15 mouse cellular contexts compared by ENCODE assay signal in genomic region chr4:34659012-34659411, GRCm38 (mm10).
"Had no signal": no experiment of that assay in that cellular context is flagged by ENCODE, and none has a peak within 500 bp of the region (broad histone marks: within the 10 kb centered on the region; RNA-seq: fewer than 3 reads in every experiment).

No protein-coding gene starts in this region.

- H3K4me2 ChIP-seq: neural tube, embryonic 13.5 days; neural tube, embryonic 15.5 days; stomach, embryonic 15.5 days had no signal

- H3K4me3 ChIP-seq: neural tube, embryonic 13.5 days; neural tube, embryonic 15.5 days; stomach, embryonic 15.5 days had no signal

- DNase-seq: retina, postnatal 1 day; right cerebral cortex, adult 18-20 months; right cerebral cortex, postnatal 14 days; right cerebral cortex, postnatal 25 days; right cerebral cortex, postnatal 4 days; spleen, adult 18-20 months; thymus, adult 18-20 months; thymus, adult 2 months; thymus, postnatal 14 days; thymus, postnatal 25 days; thymus, postnatal 36 days; thymus, postnatal 4 days had no signal

- H3K4me1 ChIP-seq: neural tube, embryonic 13.5 days; neural tube, embryonic 15.5 days; stomach, embryonic 15.5 days had no signal

- H3K27ac ChIP-seq: neural tube, embryonic 13.5 days; neural tube, embryonic 15.5 days; stomach, embryonic 15.5 days had no signal

- H3K27me3 ChIP-seq: neural tube, embryonic 13.5 days; neural tube, embryonic 15.5 days; stomach, embryonic 15.5 days had no signal

- H3K9ac ChIP-seq: neural tube, embryonic 13.5 days; neural tube, embryonic 15.5 days; stomach, embryonic 15.5 days had no signal

- H3K9me3 ChIP-seq: neural tube, embryonic 13.5 days; neural tube, embryonic 15.5 days; stomach, embryonic 15.5 days had no signal
